Mouse (Mus musculus) lung, postnatal 4 days (tissue): ENCODE results near the gene Gm3739.
A peak's percentile ranks its signal among the peaks of the same experiment; 100 is the strongest.
"Not testable (repeated sequence)": the region's sequence is repeated elsewhere in the genome, so short reads cannot be mapped to it uniquely, and the experiment has no call there.

ENCODE experiments used
- DNase-seq, 2 experiments: peaks; one replicate each; pipeline ENCODE4 v3.0.0; 2021

Gene Gm3739

DNA sequence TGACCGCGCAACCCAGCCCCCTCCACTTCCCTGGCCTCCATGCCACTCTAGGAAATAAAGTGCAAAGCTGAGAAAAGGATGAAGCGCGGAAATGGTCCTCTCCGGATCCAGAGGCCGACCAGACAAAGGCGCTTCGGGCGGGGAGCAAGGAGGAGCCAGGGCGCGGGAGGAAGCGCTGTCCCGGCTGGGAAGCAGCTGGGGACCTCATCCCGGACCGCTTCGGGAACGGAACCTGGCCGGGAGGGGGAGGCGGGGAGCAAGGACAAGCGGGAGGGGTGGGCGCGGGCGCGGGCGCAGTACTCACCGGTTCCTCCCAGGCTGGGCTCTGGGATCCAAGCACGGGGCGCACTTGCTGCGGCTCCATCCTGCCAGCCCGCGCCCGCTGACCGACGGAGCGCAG is at the start of gene Gm3739:
Gene Gm3739, minus strand, starts transcription at position 389 of the 400 bp plus-strand sequence.
- peak; percentile 4 to 17 for DNase-seq

DNA sequence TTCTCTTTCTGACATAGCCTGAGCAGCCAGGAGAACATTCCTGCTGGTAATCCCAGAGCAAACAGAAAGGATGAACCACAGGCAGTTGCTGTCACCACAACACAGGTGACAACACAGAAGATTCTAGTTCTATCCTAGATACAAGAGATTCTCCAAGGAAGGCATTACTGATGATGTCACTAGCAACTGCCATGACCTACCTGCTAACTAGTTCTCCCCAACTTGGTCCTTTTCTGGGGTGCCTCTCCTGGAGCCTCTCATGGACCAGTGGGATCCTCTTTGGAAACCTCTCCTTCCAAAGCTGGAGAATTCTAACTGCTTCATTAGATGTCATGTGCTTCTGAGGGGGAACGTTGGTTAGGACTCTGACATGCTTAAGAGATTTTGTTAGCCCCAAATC is 17.4 kb upstream of the Gm3739 start, which contains the start of gene Gm5797:
Gene Gm5797, minus strand, starts transcription at position 101 of the 400 bp plus-strand sequence.
- not testable (repeated sequence) for DNase-seq

DNA sequence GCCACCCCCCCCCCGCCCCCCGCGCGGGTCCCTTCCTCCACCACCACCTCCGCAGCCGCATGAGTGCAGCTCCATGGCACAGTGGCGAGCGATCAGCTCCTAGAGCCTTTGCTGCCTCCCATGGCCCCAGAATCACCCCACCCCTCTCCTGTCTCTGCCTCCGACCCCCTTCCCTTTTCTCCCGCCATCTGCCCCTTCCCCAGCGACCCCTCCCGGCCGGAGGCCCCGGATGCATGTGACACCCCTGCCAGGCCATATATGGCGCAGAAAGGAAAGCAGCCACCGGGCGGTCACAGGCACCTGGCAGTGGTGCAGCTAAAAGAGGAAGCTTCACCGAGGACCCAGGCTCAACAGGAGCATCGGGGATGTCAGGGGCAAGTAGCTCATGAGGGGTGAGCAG is 244 bp upstream of the Gm3739 start:
- peak; percentile 3 to 11 for DNase-seq

DNA sequence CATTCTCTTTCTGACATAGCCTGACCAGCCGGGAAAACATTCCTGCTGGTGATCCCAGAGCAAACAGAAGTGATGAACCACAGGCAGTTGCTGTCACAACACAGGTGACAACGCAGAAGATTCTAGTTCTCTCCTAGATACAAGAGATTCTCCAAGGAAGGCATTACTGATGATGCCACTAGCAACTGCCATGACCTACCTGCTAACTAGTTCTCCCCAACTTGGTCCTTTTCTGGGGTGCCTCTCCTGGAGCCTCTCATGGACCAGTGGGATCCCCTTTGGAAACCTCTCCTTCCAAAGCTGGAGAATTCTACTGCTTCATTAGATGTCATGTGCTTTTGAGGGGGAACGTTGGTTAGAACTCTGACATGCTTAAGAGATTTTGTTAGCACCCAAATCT is 50.2 kb downstream of the Gm3739 start, which contains the start of gene Gm3727:
Gene Gm3727, minus strand, starts transcription at position 101 of the 400 bp plus-strand sequence.
- DNase-seq, result not testable (repeated sequence)
